Mouse (Mus musculus) G1E-ER4 (cell line): ENCODE data around the gene Wdr45b. TPM values are rescaled to one million over a fixed set of nuclear protein-coding genes. Genes with fewer than 3 reads are reported as not detected.

ENCODE experiments used
- GATA1 ChIP-seq: IDR thresholded peaks from one replicate; pipeline ENCODE4 v1.8.0; 2012; ENCODE audit warnings: low read length, inconsistent platforms
- polyA plus RNA-seq: library from polyadenylated mRNA; stranded (reverse); fragments of >175 nt; gene quantifications from 2 replicates; pipeline ENCODE4 v1.2.3, GENCODE M21; 2012

Gene Wdr45b
- polyA plus RNA-seq, 1 experiment = 24.0 TPM

DNA sequence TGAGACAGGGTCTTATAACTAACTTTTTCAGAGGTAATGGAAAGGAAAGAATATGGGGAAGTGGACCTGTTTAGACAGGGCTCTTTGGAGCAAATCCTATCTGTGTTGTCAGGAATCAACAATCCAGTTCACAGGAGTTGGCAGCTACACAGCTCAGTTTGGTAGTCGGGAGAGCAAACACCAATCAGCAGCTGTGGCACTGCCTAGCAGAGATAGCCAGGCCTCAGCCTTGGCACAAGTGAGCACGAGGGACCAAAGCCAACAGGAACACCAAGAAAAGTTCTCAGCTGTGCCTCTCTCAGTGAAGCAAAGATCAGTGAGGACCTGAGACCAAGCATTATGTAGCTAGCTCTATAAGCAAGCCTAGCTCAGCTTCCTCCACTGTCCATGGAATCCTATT, 7.2 kb downstream of the Wdr45b start:
- TF ChIP-seq GATA1 = no peak

DNA sequence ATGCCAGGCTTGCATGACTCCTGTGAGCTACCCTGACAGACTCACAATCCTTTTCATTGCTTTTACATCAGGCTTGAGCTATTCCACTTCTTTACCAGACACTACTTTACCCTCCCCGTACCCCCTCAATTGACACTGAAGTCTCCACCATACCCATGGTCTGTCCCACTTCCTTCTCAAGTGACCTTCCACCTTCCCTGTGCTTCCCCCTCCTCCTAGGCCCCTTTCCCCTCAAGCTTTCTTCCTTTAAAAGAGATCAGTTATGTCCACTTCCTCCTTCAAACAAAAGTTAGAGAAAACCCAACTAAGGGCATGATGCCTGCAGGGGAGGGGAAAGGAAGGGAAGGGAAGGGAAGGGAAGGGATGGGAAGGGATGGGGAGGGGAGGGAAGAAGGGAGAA, 14.0 kb downstream of the Wdr45b start:
- no peak for TF ChIP-seq GATA1

DNA sequence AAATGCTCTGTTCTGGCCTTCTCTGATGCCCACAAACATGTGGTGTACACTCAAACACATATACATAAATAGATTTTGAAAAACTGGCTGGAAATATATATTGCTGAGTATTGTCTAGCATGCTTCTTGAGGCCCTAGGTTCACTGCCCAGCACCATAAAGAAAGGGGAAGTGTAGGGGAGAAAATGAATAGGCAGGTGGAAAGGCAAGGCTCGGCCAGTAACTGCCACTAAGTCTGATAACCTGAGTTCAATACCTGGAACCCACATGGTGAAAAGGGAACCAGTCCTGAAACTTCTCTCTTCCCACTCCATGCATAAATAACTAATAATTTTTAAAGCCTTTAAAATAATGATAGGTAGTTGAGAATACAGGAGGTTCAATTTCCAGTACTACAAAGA, 14.6 kb downstream of the Wdr45b start:
- TF ChIP-seq GATA1 = no peak

DNA sequence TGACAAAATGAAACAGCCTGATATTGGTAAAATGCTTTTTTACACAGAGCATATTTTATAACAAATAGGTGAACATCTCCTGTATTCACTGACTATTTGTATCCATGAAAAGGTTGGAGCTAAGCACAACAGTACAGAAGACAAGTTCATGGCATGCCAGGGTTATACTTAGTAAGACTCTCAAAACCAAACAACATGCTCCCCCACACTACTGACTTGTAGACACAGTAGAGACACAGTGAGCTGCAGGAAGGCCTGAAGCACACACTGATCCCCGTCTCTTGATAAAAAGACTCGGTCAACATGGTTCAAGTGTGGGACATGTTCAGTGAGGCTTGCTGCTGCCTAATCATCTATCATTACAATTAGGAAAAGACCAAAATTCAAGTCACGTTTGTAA, 22.6 kb downstream of the Wdr45b start:
- TF ChIP-seq GATA1 = no peak

DNA sequence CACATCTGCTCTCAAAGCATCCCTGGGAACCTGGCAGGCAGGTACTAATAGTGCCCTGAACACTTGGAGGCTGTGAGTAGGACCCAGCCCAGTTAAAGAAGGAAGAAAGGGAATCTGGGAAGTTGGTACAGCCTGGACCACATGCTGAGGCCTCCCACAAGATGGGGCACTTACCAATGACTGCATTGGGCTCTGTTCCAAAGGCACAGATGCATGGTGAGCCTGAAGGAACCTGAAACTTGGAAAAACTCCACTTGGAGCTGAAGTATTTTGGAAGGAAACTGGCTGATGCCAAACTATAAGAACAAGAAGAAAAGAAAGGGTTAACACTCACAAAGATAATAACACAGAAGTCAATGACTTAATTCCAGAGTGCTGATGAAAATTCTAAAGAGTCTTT, 25.6 kb downstream of the Wdr45b start:
- TF ChIP-seq GATA1 = no peak

DNA sequence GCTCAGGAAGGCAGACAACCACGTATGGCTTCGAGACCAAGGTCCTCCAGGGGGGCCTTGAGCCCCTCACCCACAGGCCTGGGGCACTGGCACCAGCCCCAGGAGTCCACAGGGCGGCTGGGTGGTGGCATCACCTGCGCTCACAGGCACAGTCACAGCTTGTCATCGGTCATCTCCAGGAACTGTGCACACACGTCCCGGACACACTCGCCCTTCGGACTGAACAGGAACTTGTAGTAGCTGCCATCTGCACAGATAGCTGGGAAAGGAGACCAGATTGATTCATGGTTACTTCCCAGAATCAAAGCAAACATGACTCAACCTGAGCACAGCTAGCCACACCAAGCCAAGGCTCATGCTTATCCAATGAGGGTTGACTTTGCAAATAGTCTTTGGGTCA, 26.0 kb downstream of the Wdr45b start:
- no peak for TF ChIP-seq GATA1

DNA sequence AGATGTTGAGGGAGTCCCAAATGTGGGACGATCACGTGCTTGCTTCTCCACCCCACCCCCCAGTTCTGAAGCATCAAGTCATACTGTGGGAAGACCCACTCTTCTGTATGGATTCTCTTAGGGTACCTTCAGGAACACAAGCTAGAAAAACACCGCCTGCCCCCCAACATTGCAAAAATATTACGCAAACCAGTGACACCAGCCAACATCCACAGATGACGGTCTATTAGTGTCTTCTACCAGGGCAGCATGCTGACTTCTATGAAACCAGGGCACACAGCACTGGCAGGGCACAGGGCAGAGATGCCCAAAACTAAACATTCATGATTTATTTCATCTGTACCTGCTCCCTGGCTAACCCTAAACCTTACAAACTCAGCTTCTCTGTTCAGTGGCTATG, 27.6 kb downstream of the Wdr45b start:
- no peak for TF ChIP-seq GATA1

DNA sequence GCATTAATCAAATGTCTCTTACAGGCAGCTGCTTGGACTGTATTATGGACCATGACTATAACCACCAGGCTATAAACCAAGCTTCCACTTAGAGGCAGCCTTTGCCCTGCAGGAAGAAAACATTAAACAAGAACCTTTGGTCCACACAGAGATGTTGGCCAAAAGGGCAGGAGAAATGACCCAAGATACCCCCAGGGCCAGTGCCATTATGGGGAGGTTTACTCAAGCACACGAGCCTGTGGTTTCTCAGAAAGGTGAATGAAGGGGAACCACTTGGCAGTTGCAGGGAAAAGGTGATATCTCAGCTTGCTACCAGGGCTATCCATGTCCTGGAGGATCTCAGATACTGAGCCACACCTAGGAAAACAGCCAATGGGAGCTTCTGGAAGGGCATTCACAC, 28.2 kb downstream of the Wdr45b start:
- TF ChIP-seq GATA1 = no peak

DNA sequence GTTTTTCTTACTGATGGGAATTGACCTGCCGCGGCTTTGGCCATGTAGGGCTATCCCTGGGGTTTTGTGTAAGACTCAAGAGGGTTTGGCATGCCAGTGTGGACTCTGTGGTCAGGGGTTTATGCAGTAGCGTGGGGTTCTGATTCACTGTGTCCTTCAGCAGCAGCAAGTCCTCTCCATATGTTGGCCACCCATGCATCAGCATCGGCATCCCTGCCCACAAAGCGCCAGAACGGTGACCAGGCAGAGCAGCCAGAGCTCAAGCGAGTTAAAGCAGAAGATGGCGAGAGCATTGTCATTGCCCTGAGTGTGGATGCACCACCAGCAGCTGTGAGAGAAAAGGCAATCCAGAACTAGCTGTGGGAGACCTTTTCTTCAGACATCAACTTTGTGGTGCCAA, 47.6 kb downstream of the Wdr45b start:
- no peak for TF ChIP-seq GATA1

DNA sequence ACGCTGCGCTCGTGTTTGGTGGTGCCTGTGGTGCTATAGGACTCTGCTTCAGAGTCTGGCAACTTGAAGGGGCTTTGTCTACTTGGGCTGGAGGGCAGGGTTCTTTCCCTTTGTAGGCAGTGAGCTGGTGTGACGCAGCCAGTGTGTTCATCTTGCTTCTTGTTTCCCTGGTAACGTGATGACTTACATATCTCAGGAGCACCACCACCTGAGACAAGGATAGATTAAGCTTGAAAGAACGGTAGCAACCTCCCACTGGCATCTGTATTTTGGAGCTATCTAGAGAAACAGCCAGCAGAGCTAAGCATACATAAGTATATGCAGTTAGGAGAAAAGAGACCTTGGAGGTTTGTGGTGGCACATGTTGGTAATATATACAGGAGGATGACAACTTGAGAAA, 48.9 kb downstream of the Wdr45b start:
- TF ChIP-seq GATA1 = no peak

DNA sequence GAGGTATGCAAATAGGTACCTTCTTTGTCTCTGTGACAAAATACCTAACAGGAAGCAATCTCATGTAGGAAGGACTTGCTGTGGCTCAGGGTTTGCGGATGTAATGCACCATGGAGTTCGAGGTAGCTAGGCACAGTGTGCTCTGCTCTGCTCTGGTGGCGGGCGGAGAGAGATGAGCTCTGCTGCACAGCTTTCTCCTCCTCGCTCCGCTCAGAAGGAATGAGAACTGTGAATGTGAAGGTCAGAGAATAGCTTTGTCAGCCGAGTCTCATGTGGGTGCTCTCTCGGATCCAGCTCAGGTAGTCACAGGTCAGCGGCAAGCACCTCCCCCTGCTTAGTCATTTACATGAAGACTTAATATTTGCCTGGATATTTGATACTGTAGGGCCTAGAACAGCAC, 54.0 kb downstream of the Wdr45b start:
- TF ChIP-seq GATA1 = no peak

DNA sequence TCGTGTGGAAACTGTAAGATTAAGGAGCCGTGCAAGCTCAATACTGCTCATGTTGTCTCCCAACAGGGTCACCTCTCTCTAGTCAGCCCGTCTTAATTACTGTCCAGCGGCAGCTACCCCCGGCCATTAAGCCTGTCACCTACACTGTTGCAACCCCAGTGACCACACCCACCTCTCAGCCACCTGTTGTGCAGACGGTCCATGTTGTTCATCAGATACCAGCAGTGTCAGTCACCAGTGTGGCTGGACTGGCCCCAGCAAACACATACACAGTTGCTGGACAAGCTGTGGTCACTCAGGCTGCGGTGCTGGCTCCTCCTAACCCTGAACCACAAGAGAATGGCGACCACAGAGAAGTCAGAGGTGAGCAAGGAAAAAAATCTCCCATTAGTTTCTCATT, 55.8 kb downstream of the Wdr45b start:
- no peak for TF ChIP-seq GATA1

DNA sequence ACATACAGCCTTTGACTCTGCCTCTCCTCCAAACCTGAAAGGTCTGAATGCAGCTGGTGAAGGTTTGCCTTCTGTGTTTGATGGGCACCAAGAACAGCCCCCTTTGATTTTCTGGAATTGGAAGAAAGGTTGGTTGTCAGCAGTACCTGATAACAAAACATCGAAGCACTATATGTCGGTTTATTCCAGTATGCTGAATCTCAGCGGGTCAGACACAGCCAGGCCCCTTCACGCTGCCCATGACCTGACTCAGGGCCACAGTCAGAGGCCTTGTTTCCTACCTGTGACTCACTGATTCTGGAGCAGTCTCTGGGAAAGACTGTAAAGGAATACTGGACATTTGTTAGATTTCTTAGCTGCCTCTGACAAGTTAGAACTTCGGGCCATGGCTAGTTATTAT, 59.5 kb downstream of the Wdr45b start:
- no peak for TF ChIP-seq GATA1

DNA sequence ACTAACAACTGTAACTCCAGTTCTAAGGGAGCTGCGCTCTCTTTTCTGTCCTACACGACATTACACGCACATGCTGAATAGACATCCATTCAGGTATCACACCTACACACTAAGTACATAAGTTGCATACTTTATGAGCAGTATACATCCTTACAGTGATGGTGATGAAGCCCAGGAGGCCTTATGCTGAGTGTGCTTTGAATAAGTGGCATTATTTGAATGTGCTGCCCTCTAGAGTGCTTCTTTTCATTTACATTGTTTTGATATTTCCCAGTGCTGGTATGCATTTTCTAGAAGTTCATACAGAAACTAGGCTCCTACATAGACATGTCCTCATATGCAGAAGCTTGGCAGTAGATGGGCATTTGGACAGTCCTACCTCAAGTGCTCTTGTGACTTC, 64.4 kb downstream of the Wdr45b start:
- TF ChIP-seq GATA1 = no peak

DNA sequence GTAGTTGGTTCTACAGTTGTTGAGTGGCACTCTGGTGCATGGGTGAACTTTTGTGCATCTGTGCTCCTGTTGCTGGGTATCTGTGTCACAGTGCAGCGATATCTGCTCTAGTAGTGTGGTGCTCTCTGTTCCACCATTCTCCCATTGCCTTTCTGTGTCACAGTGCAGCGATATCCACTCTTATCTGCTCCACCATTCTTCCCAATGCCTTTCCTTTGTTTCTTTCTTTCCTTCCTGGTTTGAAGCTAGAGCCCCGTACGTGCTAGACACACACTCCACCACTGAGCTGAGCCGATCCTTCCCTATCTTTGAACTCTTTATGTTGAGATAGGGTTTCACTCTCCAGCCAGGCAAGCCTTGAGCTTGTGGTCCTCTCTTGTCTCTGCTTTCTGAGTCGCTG, 71.3 kb downstream of the Wdr45b start:
- no peak for TF ChIP-seq GATA1

DNA sequence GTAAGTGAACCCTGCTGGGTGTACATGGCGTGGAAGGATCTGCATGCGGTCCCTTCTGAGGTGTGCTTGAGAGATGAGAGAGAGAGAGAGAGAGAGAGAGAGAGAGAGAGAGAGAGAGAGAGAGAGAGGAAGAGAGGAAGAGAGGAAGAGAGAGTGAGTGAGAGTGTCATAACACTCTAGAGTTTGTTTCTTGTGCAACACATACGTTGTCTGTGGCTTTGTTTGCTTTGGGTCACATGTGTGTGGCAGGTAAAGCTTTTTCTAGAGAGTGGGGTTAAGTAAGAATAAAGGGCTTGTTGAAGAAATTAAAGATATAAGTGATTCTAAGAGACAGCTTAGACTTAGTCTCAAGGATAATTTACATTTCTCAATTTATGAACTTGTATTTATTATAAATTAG, 76.2 kb downstream of the Wdr45b start:
- TF ChIP-seq GATA1 = no peak

DNA sequence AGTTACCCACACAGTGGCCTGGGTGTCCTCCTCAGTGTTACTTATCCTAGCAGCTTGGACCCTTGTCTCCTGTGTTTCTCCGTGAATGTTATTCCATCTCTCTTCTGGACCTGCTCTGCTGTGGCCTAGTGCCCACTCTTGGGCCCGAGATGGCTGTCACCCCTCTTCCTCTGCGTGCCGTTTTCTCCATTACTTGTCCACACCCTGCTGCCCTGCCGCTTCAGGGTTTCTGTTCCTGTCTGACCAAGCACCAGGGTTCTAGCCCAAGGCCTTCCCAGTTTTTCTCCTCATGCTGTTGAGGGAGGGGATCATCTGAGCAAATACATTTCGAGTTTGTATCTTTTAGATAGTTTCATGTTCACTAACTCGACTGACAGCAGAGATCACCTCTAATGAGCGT, 76.7 kb downstream of the Wdr45b start:
- TF ChIP-seq GATA1 = no peak

Other genes with a start within 250 kb of the Wdr45b start
- gene Tex19.2, start 235.8 kb downstream of the Wdr45b start, polyA plus RNA-seq = 25.6 and 26.1 TPM in 2 replicates
- gene Tex19.1, start 208.3 kb downstream of the Wdr45b start, polyA plus RNA-seq = not detected in 2 replicates
- gene Uts2r, start 194.2 kb downstream of the Wdr45b start, polyA plus RNA-seq = not detected in 2 replicates
- 2.9 and 3.4 TPM in 2 replicates for gene Hexdc, start 150.0 kb downstream of the Wdr45b start, polyA plus RNA-seq
- 5.2 and 6.2 TPM in 2 replicates for gene Ogfod3, start 149.7 kb downstream of the Wdr45b start, polyA plus RNA-seq
- 6.8 and 9.7 TPM in 2 replicates for gene Cybc1, start 125.1 kb downstream of the Wdr45b start, polyA plus RNA-seq
- 5.0 and 11.1 TPM in 2 replicates for gene Narf, start 117.2 kb downstream of the Wdr45b start, polyA plus RNA-seq
- 37.0 and 41.6 TPM in 2 replicates for gene Foxk2, start 94.5 kb downstream of the Wdr45b start, polyA plus RNA-seq
- not detected in 2 replicates for gene Rab40b, start 33.8 kb upstream of the Wdr45b start, polyA plus RNA-seq
- 3.3 and 3.5 TPM in 2 replicates for gene Fn3krp, start 67.0 kb upstream of the Wdr45b start, polyA plus RNA-seq
- gene Fn3k, start 80.5 kb upstream of the Wdr45b start, polyA plus RNA-seq = 0.03 and 0.06 TPM in 2 replicates
- 6.6 and 7.5 TPM in 2 replicates for gene Tbcd, start 97.5 kb upstream of the Wdr45b start, polyA plus RNA-seq
- gene Zfp750, start 164.9 kb upstream of the Wdr45b start, polyA plus RNA-seq = 0.02 and 0.04 TPM in 2 replicates